Mouse (Mus musculus) stomach, postnatal 0 days (tissue): ENCODE measurements around the gene Jkamp. TPM values are rescaled to one million over a fixed set of nuclear protein-coding genes. Genes with fewer than 3 reads are reported as not detected.

Source experiments
- ATAC-seq: fragments of 200-750 bp; cut with Nextera tagmentation; 2 replicates; pipeline ENCODE4 v1.8.0; 2017; ENCODE audit not compliant: low FRiP score, low TSS enrichment
- DNase-seq: peaks from one replicate; pipeline ENCODE4 v3.0.0-alpha.2; 2016; ENCODE audit warnings: low spot score
- H3K27ac ChIP-seq: fragments of 300-500 bp; sonication (generic); replicated peaks from 2 replicates; pipeline ENCODE4 v1.5.1; 2014; ENCODE audit warnings: mild to moderate bottlenecking, control low read depth
- H3K27me3 ChIP-seq: fragments of 300-500 bp; sonication (generic); 2 replicates; pipeline ENCODE4 v1.6.1; 2014; ENCODE audit warnings: low read length; ENCODE audit not compliant: control insufficient read depth, insufficient read depth
- H3K36me3 ChIP-seq: fragments of 300-500 bp; sonication (generic); 2 replicates; pipeline ENCODE4 v1.6.1; 2014; ENCODE audit warnings: low read length, mixed read lengths; ENCODE audit not compliant: control insufficient read depth, insufficient read depth
- H3K4me1 ChIP-seq: fragments of 300-500 bp; sonication (generic); replicated peaks from 2 replicates; pipeline ENCODE4 v1.6.1; 2014; ENCODE audit warnings: antibody characterized with exemption; ENCODE audit not compliant: control insufficient read depth, insufficient read depth
- H3K4me2 ChIP-seq: fragments of 300-500 bp; sonication (generic); replicated peaks from 2 replicates; pipeline ENCODE4 v1.6.1; 2014; ENCODE audit warnings: low read depth, mild to moderate bottlenecking, control low read depth, moderate library complexity
- H3K4me3 ChIP-seq: fragments of 300-500 bp; sonication (generic); 2 replicates; pipeline ENCODE4 v1.5.1; 2014; ENCODE audit warnings: low read depth, low read length, control low read depth
- H3K9ac ChIP-seq: fragments of 300-500 bp; sonication (generic); 2 replicates; pipeline ENCODE4 v1.6.1; 2014; ENCODE audit warnings: mild to moderate bottlenecking, low read length, control low read depth, mixed read lengths
- H3K9me3 ChIP-seq: fragments of 300-500 bp; sonication (generic); 2 replicates; pipeline ENCODE4 v1.6.1; 2016; ENCODE audit warnings: low read length; ENCODE audit not compliant: control insufficient read depth
- CTCF ChIP-seq: IDR thresholded peaks from 2 replicates; pipeline ENCODE4 v1.5.1; 2016; ENCODE audit warnings: antibody characterized with exemption, low read depth, mild to moderate bottlenecking, moderate library complexity
- EP300 ChIP-seq: optimal IDR thresholded peaks from 2 replicates; pipeline ENCODE3; 2016; ENCODE audit warnings: antibody characterized with exemption
- WGBS: fragments of 180-500 bp; shearing (Covaris S2); extraction: QIAGEN DNeasy Blood & Tissue Kit; methylation state at CpG from one replicate; pipeline ENCODE4 v1.1.7; 2014; 5-methylcytosine and 5-hydroxymethylcytosine counted together
- polyA plus RNA-seq: library from polyadenylated mRNA; unstranded; fragments of >200 nt; fragmentation: Nextera tagmentation; extraction: Ambion mirVana; gene quantifications from 2 replicates; pipeline ENCODE4 v1.2.1, GENCODE M21; 2015

Jkamp gene
- polyA plus RNA-seq, 1 experiment from 2014 or later, result 43.1 TPM

DNA sequence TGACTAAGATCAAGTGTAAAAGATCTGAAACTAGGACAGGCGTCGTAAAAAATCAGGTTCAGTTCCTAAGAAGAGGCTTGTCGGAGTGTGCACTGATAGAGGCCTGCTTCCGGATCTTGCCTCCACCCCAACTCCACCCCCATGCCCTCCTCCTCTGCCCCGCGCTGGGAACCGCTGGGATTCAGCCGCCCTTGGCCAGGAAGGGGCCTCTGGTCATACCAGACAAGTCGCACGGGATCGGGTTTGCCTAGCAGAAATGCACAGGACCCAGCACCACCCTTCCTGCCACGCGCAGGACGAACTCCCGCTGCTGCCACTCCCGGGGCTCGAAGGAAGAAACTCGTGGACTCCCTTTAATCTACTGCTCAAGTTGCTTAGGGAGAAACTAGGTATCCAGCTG lies 3.0 kb upstream of the Jkamp start:
- TF ChIP-seq EP300 (no peak), CTCF (no peak)
- Histone ChIP-seq H3K9ac (no peak overlapping the region; the same call in 1 of the 2 replicates), H3K4me1 (peaks cover 3% of the 10 kb centered on the region), H3K36me3 (no peaks in the 10 kb centered on the region; the same call in 1 of the 2 replicates), H3K27ac (no peak overlapping the region), H3K4me2 (peak overlapping the region; percentile 39), H3K27me3 (no peaks in the 10 kb centered on the region), H3K4me3 (no peak overlapping the region), H3K9me3 (no peaks in the 10 kb centered on the region)
- DNase-seq (peak; percentile 40), ATAC-seq (no peak)
- WGBS, result 31% methylated on average over 18 of the region's 18 CpGs

DNA sequence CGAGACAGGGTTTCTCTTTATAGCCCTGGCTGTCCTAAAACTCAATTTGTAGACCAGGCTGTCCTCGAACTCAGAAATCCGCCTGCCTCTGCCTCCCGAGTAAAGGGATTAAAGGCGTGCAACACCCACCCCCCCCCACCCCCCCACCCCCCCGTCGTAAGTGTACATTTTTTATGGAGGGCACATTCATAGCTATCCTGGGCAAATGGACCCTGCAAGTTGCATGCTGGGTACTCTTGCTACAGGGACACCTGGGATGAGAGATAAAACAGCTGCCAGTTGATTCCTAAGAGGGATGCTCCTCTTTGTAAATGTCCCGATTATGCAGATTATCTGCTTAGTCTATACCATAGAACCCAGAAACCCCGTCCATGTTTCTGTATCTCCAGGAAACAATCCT lies 2.1 kb upstream of the Jkamp start:
- DNase-seq, result no peak

DNA sequence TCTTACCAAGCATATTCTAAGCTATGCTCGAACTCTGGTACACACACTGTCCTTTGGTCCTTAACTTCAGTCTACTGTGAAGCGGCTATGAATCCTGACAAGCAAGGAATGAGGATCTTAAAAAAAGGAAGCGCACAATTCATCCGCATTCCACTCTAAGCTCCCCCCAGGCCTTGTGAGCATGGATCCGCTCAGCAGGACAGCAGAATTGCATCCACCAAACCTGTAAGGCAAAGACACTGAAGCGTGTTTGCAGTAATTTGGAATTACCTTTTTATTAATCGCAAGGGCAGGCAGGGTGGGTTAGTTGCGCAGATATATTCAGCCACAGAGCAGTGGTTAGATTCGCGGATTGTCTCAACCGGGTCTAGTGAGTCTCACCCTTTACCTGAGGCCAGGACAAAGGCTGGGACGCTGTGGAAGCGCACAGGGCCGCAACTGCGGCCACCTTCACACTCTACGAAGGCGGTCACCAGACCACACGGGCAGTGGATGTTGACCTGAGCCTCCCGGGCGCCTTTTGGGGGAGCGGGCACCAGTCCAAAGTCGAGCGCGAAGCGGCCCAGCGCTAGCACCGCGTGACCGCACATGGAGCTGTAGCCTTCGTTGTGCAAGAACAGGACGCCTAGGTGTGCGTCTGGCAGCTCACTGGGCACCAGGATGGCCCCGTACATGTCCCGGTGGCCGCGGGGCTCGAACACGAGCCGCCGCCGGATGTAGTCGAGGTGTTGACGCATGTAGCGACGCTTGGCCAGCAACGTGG lies 947 bp upstream of the Jkamp start:
- DNase-seq, result no peak
- ATAC-seq, result peak; percentile 6; the same call in 1 of the 2 replicates

More for the DNA sequence above, 2.1 kb upstream of the Jkamp start:
- Histone ChIP-seq H3K36me3 (no peaks in the 10 kb centered on the region; the same call in 1 of the 2 replicates), H3K9ac (no peak overlapping the region), H3K9me3 (no peaks in the 10 kb centered on the region), H3K27me3 (no peaks in the 10 kb centered on the region), H3K27ac (no peak overlapping the region), H3K4me2 (no peak overlapping the region), H3K4me1 (peaks cover 3% of the 10 kb centered on the region), H3K4me3 (no peak overlapping the region)
- 82% methylated on average over 9 of the region's 9 CpGs for WGBS
- ATAC-seq, result no peak
- no peak for TF ChIP-seq CTCF
- no peak for TF ChIP-seq EP300

DNA sequence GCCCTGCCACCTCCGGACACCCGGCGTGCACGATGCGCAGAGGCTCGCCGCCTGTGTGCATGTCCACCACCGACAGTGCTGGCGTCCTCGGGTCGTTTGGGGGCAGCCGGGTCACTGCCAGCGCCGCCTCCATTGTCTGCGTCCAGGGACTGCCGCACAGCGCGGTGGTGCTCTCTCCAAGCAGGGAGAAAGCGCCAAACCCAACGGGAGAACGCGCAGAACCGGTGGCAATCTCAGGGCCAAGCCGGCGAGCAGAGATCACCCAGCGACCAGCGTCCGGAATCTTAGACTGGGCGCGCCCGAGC lies 413 bp upstream of the Jkamp start:
- Histone ChIP-seq H3K27me3 (no peaks in the 10 kb centered on the region), H3K4me1 (peaks cover 3% of the 10 kb centered on the region), H3K27ac (peak overlapping the region; percentile 88), H3K9ac (peak overlapping the region; percentile 71), H3K9me3 (no peaks in the 10 kb centered on the region), H3K4me2 (peak overlapping the region; percentile 91), H3K4me3 (peak overlapping the region; percentile 62), H3K36me3 (no peaks in the 10 kb centered on the region; the same call in 1 of the 2 replicates)
- WGBS, result under 1% methylated on average over 31 of the region's 31 CpGs
- DNase-seq (no peak), ATAC-seq (no peak; the same call in 1 of the 2 replicates)
- TF ChIP-seq EP300 (no peak), CTCF (0 out of 2 replicates have a peak, but pooled peaks have one; percentile 1)

More for the DNA sequence above, 947 bp upstream of the Jkamp start:
- Histone ChIP-seq H3K9ac (peak overlapping the region; percentile 71), H3K27me3 (no peaks in the 10 kb centered on the region), H3K4me3 (peak overlapping the region; percentile 62), H3K36me3 (no peaks in the 10 kb centered on the region; the same call in 1 of the 2 replicates), H3K9me3 (no peaks in the 10 kb centered on the region), H3K4me2 (peak overlapping the region; percentile 91), H3K4me1 (peaks cover 3% of the 10 kb centered on the region), H3K27ac (peak overlapping the region; percentile 88)
- 7% methylated on average over 46 of the region's 46 CpGs for WGBS
- TF ChIP-seq CTCF, result no peak
- no peak for TF ChIP-seq EP300

DNA sequence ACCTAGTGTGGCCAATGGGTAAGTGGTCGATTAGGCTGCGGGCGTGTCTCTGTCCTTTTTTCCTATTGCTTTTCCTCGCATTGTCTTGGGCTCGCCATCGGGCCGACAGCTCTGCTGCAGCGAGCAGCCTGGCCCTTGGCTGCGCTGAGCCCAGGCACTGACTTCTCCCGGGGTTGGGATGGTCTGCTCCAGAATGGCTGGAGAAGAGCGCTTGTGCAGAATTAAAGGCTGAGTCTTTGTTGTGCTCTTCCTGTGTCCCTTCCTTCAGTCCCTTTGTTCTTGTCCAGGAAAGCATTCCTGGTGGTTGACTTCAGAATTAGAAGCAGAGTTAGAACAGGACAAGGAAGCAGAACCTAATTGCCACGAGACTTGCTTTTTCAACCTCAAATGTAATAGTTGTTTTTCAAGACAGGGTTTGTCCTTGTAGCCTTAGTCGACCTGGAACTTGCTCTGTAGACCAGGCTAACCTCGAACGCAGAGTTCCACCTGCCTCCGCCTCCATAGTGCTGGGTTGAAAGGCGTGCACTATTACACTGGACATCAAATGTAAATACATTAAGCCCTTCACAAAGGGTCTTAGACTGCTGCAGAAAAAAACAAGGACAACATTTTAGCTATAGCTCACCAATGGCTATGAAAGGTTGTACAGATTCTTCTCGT lies 907 bp downstream of the Jkamp start:
- Histone ChIP-seq H3K9me3 (no peaks in the 10 kb centered on the region), H3K9ac (peak overlapping the region; percentile 72), H3K27ac (peak overlapping the region; percentile 92), H3K4me2 (peak overlapping the region; percentile 64), H3K4me1 (peaks cover 3% of the 10 kb centered on the region), H3K36me3 (no peaks in the 10 kb centered on the region; the same call in 1 of the 2 replicates), H3K27me3 (no peaks in the 10 kb centered on the region), H3K4me3 (peak overlapping the region; percentile 62)
- DNase-seq, result no peak
- WGBS, result under 1% methylated on average over 18 of the region's 18 CpGs
- TF ChIP-seq EP300 (no peak), CTCF (no peak)
- peak; percentile 28 for ATAC-seq

DNA sequence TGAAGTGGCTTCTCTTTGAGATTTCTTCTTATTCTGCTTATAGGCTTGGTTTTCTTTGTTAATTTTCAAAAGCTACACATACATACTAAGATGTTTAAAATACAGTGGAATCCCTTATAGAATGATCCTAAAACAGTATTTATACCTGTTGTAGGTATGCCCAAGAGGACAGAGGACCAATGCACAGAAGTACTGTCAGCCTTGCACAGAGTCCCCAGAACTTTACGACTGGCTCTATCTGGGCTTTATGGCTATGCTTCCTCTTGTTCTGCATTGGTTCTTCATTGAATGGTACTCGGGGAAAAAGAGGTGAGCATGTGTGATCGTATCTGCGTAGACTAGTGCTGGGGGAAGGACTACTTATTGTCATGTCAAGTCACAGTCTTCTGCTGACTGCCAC lies 4.4 kb downstream of the Jkamp start:
- Histone ChIP-seq H3K4me2 (no peak overlapping the region), H3K9ac (no peak overlapping the region), H3K36me3 (peaks cover 15% of the 10 kb centered on the region), H3K4me3 (no peak overlapping the region), H3K9me3 (no peaks in the 10 kb centered on the region), H3K27me3 (no peaks in the 10 kb centered on the region), H3K27ac (no peak overlapping the region), H3K4me1 (peaks cover 3% of the 10 kb centered on the region)
- WGBS, result 90% methylated on average over 4 of the region's 4 CpGs
- DNase-seq (no peak), ATAC-seq (no peak)
- TF ChIP-seq EP300, result no peak
- no peak for TF ChIP-seq CTCF
